Mouse (Mus musculus): Measurements from ENCODE around the gene Rpl27a. TPM values are rescaled to one million over a fixed set of nuclear protein-coding genes. Genes with fewer than 3 reads are reported as not detected.
A peak's percentile ranks its signal among the peaks of the same experiment; 100 is the strongest.

Gene Rpl27a
- polyA plus RNA-seq, 1 experiment from 2014 or later = 131 TPM

DNA sequence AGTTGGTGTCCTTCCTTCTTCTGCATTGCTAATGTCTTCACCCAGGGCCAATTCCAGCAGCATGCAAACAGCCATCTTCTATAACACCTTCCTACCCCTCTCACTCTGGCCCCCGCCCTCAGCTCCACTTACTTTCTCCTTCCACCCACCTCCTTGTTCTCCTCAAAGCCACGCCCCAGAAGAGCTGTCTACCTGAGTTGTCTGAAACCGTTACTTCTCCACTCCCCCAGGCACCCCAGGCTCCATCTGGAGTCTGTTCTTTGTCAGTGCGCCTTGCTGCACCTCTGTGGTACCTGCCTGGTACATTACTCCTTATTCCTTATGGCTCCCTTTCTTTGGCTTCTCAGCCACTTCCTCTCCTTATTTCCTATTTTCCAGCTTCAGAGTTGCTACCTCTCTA is 14.2 kb downstream of the Rpl27a start:
- H3K4me3 ChIP-seq (ENCODE audit: low read length) = no peak overlapping the region
- WGBS = 75% methylated on average over 4 of the region's 4 CpGs
- H3K36me3 ChIP-seq (ENCODE audit: control insufficient read depth, insufficient read depth, low read length) = peaks cover 12% of the 10 kb centered on the region
- ATAC-seq = no peak
- no peak overlapping the region for H3K27ac ChIP-seq (ENCODE audit: low read length)
- peaks cover 4% of the 10 kb centered on the region; the same call in 1 of the 2 replicates for H3K4me1 ChIP-seq (ENCODE audit: control insufficient read depth, insufficient read depth, low read length)
- no peak overlapping the region for H3K4me2 ChIP-seq (ENCODE audit: low read depth, low read length)
- H3K9me3 ChIP-seq (ENCODE audit: control insufficient read depth, low read length) = no peaks in the 10 kb centered on the region
- no peaks in the 10 kb centered on the region for H3K27me3 ChIP-seq (replicated peaks; ENCODE audit: control insufficient read depth, insufficient read depth, low read length)
- no peak overlapping the region for H3K9ac ChIP-seq (ENCODE audit: low read depth, low read length)

DNA sequence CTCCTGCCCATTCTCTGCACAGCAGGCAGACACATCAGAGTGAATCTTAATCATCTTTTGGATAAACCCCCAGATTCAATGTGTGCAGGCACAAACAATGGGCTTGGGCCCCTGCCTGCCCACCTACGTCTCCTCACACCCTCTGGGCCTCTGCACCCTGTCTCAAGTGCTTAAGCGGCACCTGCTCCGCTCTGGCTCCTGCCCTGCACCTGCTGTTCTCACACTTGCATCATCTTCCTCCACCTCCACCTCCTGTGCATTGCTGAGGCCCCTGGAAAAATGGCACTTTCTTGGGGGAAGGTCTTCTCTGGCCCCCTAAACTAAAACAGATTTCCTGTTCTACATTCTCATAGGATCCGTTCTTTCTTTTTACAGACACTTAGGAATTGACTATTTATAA is 14.9 kb downstream of the Rpl27a start:
- ATAC-seq = no peak
- H3K9ac ChIP-seq (ENCODE audit: low read depth, low read length) = no peak overlapping the region
- no peak overlapping the region for H3K4me2 ChIP-seq (ENCODE audit: low read depth, low read length)
- H3K4me1 ChIP-seq (ENCODE audit: control insufficient read depth, insufficient read depth, low read length) = peaks cover 4% of the 10 kb centered on the region; the same call in 1 of the 2 replicates
- no peak overlapping the region for H3K4me3 ChIP-seq (ENCODE audit: low read length)
- H3K27ac ChIP-seq (ENCODE audit: low read length) = no peak overlapping the region
- 91% methylated on average over 4 of the region's 4 CpGs for WGBS
- H3K36me3 ChIP-seq (ENCODE audit: control insufficient read depth, insufficient read depth, low read length) = peaks cover 12% of the 10 kb centered on the region
- no peaks in the 10 kb centered on the region for H3K9me3 ChIP-seq (ENCODE audit: control insufficient read depth, low read length)
- H3K27me3 ChIP-seq (replicated peaks; ENCODE audit: control insufficient read depth, insufficient read depth, low read length) = no peaks in the 10 kb centered on the region

DNA sequence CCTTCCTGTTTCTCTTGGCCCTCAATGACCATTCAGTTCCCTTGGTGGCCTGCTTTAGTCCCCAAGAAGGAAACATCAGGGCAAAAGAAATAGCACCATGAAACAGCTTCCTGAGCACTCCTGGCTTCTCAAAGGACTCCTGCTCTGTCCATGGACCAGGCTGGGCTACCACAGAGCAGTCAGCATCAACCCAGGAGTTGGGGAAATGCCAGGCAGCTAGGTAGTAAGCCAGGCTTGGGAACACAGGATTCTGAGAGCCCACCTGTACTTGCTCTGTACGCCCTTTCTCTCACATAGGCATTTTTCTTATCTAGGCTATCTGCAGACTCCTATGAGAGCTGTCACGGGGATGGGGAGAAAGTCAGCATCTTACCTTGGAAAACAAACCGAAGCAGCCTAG is 16.0 kb downstream of the Rpl27a start:
- H3K9me3 ChIP-seq (ENCODE audit: control insufficient read depth, low read length) = no peaks in the 10 kb centered on the region
- H3K4me1 ChIP-seq (ENCODE audit: control insufficient read depth, insufficient read depth, low read length) = peaks cover 4% of the 10 kb centered on the region; the same call in 1 of the 2 replicates
- H3K4me2 ChIP-seq (ENCODE audit: low read depth, low read length) = no peak overlapping the region
- H3K36me3 ChIP-seq (ENCODE audit: control insufficient read depth, insufficient read depth, low read length) = peaks cover 19% of the 10 kb centered on the region
- H3K4me3 ChIP-seq (ENCODE audit: low read length) = no peak overlapping the region
- H3K9ac ChIP-seq (ENCODE audit: low read depth, low read length) = no peak overlapping the region
- no peaks in the 10 kb centered on the region for H3K27me3 ChIP-seq (replicated peaks; ENCODE audit: control insufficient read depth, insufficient read depth, low read length)
- H3K27ac ChIP-seq (ENCODE audit: low read length) = no peak overlapping the region
- no peak for ATAC-seq
- WGBS = 88% methylated on average over 3 of the region's 3 CpGs

DNA sequence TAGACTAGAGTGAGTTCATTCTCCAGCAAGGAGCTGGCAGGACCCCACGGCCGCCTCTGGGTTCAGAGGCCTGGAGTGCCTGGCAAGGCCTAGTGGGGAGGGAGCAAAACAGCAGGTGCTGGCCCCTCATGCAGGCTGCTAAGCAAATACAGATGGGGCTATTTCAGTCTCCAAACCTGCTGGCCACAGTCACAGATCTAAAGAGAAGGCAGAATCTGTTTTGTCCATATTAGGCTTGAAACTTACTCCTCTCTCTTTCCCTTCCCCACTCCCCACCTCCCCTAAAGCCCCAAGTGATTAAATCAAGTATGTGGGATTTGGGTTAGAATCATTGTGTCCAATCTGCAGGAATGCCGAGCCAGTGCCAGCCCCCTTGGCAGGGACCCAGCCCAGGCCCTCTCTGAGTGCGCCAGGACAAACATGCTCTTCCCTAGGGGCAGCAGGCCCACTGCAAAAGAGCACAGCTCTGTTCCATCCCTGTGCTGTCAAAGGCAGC is 17.6 kb downstream of the Rpl27a start:
- Histone ChIP-seq H3K27me3 (replicated peaks; ENCODE audit: control insufficient read depth, insufficient read depth, low read length) (no peaks in the 10 kb centered on the region), H3K4me1 (ENCODE audit: control insufficient read depth, insufficient read depth, low read length) (peaks cover 8% of the 10 kb centered on the region; the same call in 1 of the 2 replicates), H3K27ac (ENCODE audit: low read length) (peak overlapping the region; percentile 17), H3K9me3 (ENCODE audit: control insufficient read depth, low read length) (no peaks in the 10 kb centered on the region), H3K4me3 (ENCODE audit: low read length) (no peak overlapping the region), H3K36me3 (ENCODE audit: control insufficient read depth, insufficient read depth, low read length) (peaks cover 22% of the 10 kb centered on the region), H3K9ac (ENCODE audit: low read depth, low read length) (no peak overlapping the region), H3K4me2 (ENCODE audit: low read depth, low read length) (no peak overlapping the region)
- peak; percentile 67 for ATAC-seq
- WGBS = 54% methylated on average over 4 of the region's 4 CpGs

DNA sequence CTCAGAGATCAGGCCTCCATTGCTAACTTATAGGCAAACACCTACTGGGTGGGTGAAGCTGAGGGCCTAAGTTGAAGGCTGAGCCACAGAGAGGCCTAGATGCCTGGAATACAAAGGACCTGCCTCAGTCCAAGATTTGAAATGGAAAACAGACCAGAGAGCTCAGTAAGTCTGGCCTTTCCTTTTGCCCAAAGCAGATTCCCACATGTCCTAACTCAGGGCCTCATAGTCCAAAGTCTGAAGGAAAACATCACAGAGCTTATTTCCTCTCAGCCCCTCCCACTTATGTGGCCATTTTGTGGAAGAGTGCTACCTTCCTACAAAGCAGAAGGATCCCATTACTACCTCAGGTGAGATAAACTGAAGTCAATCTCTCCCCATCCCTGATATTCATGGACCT is 22.0 kb downstream of the Rpl27a start:
- H3K4me1 ChIP-seq (ENCODE audit: control insufficient read depth, insufficient read depth, low read length) = peaks cover 10% of the 10 kb centered on the region; the same call in 1 of the 2 replicates
- peak; percentile 43; the same call in 1 of the 2 replicates for ATAC-seq
- H3K9me3 ChIP-seq (ENCODE audit: control insufficient read depth, low read length) = no peaks in the 10 kb centered on the region
- no peaks in the 10 kb centered on the region for H3K27me3 ChIP-seq (replicated peaks; ENCODE audit: control insufficient read depth, insufficient read depth, low read length)
- no peak overlapping the region for H3K9ac ChIP-seq (ENCODE audit: low read depth, low read length)
- H3K4me2 ChIP-seq (ENCODE audit: low read depth, low read length) = no peak overlapping the region
- peaks cover 21% of the 10 kb centered on the region for H3K36me3 ChIP-seq (ENCODE audit: control insufficient read depth, insufficient read depth, low read length)
- no peak overlapping the region for H3K4me3 ChIP-seq (ENCODE audit: low read length)
- no peak overlapping the region for H3K27ac ChIP-seq (ENCODE audit: low read length)

DNA sequence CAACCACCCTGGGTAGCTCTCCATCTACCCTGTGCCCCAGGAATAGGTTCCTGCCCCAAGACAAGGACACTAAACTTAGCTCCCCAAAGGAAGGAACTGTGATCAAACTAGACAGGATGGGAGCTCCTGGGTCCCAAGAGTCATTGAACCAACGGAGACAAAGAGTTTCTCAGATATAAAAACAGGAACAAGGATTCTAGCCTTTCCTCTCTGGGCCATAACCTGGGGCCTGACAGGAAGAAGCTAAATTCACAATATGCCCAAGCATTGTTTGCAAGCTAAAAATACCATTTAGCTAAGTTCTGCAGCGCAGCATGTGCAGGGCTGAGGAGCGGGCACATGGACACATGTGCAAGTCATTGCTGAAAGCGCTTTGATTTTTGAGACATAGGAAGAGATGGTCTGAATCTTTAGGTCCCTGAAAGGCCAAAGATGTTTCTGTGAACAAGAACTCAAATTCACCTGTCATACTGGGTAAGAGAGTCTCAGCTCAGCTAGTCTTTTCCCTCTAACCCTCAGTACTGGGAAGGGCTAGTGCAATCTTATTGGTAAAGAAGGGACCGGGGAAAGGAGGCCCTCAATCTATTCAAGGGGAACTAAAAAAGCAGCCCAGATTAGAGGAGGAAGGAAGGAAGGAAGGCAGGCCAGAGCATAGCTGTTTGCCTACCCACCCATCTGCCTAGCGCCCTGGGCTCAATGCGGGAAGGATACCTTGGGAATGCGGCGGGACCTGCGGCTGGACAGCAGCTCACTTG is 22.8 kb downstream of the Rpl27a start:
- Histone ChIP-seq H3K27ac (ENCODE audit: low read length) (peak overlapping the region; percentile 33), H3K9ac (ENCODE audit: low read depth, low read length) (no peak overlapping the region), H3K4me1 (ENCODE audit: control insufficient read depth, insufficient read depth, low read length) (peaks cover 8% of the 10 kb centered on the region; the same call in 1 of the 2 replicates), H3K4me2 (ENCODE audit: low read depth, low read length) (no peak overlapping the region), H3K27me3 (replicated peaks; ENCODE audit: control insufficient read depth, insufficient read depth, low read length) (no peaks in the 10 kb centered on the region), H3K9me3 (ENCODE audit: control insufficient read depth, low read length) (no peaks in the 10 kb centered on the region), H3K36me3 (ENCODE audit: control insufficient read depth, insufficient read depth, low read length) (peaks cover 22% of the 10 kb centered on the region), H3K4me3 (ENCODE audit: low read length) (no peak overlapping the region)
- ATAC-seq = no peak
- WGBS = 80% methylated on average over 10 of the region's 10 CpGs

DNA sequence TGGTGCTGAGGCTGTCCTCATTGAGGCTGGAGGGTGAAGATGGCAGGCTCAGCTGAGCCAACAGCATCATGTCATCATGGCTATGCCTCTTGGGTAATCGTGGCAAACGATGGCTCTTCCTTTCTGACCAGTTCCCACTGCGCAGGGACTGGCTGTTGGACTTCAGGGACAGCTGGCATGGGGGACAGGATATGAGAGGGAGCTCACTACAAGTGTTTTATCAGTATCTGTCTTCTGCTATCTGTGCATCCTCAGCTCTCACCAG is 23.3 kb downstream of the Rpl27a start:
- 94% methylated on average over 3 of the region's 3 CpGs for WGBS
- no peaks in the 10 kb centered on the region for H3K9me3 ChIP-seq (ENCODE audit: control insufficient read depth, low read length)
- peak overlapping the region; percentile 33 for H3K27ac ChIP-seq (ENCODE audit: low read length)
- peaks cover 6% of the 10 kb centered on the region; the same call in 1 of the 2 replicates for H3K4me1 ChIP-seq (ENCODE audit: control insufficient read depth, insufficient read depth, low read length)
- ATAC-seq = no peak
- H3K4me3 ChIP-seq (ENCODE audit: low read length) = no peak overlapping the region
- H3K36me3 ChIP-seq (ENCODE audit: control insufficient read depth, insufficient read depth, low read length) = peaks cover 24% of the 10 kb centered on the region
- no peak overlapping the region for H3K4me2 ChIP-seq (ENCODE audit: low read depth, low read length)
- H3K27me3 ChIP-seq (replicated peaks; ENCODE audit: control insufficient read depth, insufficient read depth, low read length) = no peaks in the 10 kb centered on the region
- no peak overlapping the region for H3K9ac ChIP-seq (ENCODE audit: low read depth, low read length)

DNA sequence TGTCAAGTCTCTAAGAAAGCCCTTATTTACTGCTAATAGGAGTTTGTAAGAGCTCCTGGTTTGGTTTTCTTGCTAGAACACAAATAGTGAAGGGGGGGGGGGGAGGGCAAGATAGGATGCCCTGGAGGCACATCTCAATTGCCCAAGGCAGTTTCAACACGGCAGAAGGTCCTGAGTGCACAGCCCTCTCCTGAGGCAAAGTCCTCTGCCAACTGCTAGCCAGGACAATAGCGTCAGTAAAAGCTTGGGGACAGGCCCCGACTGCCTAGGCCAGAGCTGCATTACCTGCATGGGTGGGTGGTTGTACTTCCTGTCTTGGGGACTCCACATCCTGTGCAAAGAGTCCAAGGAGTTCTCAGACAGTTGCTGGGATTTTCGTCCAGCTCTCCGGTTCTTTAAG is 25.8 kb downstream of the Rpl27a start:
- H3K36me3 ChIP-seq (ENCODE audit: control insufficient read depth, insufficient read depth, low read length) = peaks cover 29% of the 10 kb centered on the region
- ATAC-seq = no peak
- no peaks in the 10 kb centered on the region for H3K27me3 ChIP-seq (replicated peaks; ENCODE audit: control insufficient read depth, insufficient read depth, low read length)
- H3K4me1 ChIP-seq (ENCODE audit: control insufficient read depth, insufficient read depth, low read length) = peaks cover 6% of the 10 kb centered on the region; the same call in 1 of the 2 replicates
- 79% methylated on average over 5 of the region's 5 CpGs for WGBS
- no peak overlapping the region for H3K9ac ChIP-seq (ENCODE audit: low read depth, low read length)
- no peak overlapping the region for H3K4me3 ChIP-seq (ENCODE audit: low read length)
- H3K9me3 ChIP-seq (ENCODE audit: control insufficient read depth, low read length) = no peaks in the 10 kb centered on the region
- H3K4me2 ChIP-seq (ENCODE audit: low read depth, low read length) = no peak overlapping the region
- H3K27ac ChIP-seq (ENCODE audit: low read length) = peak overlapping the region; percentile 14; the same call in 1 of the 2 replicates

DNA sequence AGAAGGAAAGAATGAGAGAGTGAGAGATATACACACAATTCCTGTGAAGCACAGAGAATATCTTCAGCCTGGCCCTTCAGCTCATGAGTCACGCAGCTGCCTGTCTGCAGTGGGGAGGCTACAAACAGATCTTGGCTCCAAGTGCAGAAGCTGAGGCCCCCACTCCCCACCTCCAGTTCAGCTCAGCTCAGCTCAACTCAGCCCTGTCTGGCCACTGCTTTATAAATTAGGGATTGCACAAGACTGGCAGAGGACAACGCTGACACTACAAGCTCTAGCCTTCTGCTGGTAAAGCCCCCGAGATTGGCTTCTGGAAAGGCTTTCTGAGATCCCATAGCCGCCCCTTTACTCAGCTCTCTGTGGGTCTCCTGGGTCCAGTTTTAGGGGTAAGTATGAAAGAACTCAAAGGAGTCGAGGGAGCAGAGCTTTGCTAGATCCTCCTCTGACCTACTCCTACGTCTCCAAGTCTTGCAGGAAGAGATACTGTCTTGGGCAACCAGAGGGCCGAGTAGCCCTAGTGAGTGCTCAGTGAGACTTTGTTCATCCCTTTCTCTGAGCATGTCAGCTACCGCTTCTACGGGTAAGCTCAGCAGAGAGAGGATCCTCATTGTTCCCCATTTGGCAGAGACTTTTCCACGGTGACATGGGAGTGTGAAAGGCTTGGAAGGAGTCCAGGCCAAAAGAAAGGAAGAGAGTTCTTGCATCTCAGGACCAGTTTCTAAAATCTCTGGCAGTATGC is 26.5 kb downstream of the Rpl27a start:
- ATAC-seq = no peak; the same call in 1 of the 2 replicates
- Histone ChIP-seq H3K4me1 (ENCODE audit: control insufficient read depth, insufficient read depth, low read length) (peaks cover 6% of the 10 kb centered on the region; the same call in 1 of the 2 replicates), H3K36me3 (ENCODE audit: control insufficient read depth, insufficient read depth, low read length) (peaks cover 25% of the 10 kb centered on the region), H3K27me3 (replicated peaks; ENCODE audit: control insufficient read depth, insufficient read depth, low read length) (no peaks in the 10 kb centered on the region), H3K27ac (ENCODE audit: low read length) (peak overlapping the region; percentile 19; the same call in 1 of the 2 replicates), H3K4me2 (ENCODE audit: low read depth, low read length) (no peak overlapping the region), H3K9me3 (ENCODE audit: control insufficient read depth, low read length) (no peaks in the 10 kb centered on the region), H3K9ac (ENCODE audit: low read depth, low read length) (0 out of 2 replicates have a peak overlapping the region, but pooled peaks have one; percentile 3), H3K4me3 (ENCODE audit: low read length) (no peak overlapping the region)
- 78% methylated on average over 10 of the region's 10 CpGs for WGBS

Data from intestine, embryonic 16.5 days (tissue).